Mouse (Mus musculus): ENCODE measurements at regions not wholly inside any gene's neighbourhood (a gene's known extent, or its start where the extent isn't known, plus 50 kb on each side); places are given as distances from the start of the nearest gene placed in this dataset.

GRCm38 (mm10) chr4:135069818-135070217, 50.6 kb upstream of the Runx3 start:
- Histone ChIP-seq H3K9me3 (ENCODE audit: control insufficient read depth, insufficient read depth, low read depth, low read length) (no peaks in the 10 kb centered on the region), H3K4me1 (ENCODE audit: control insufficient read depth in 2 of 2, insufficient read depth in 2 of 2, low read length in 2 of 2, poor library complexity in 1 of 2) (peaks cover 0 to 10% of the 10 kb centered on the region in 2 experiments; a peak in 1 of 4 replicates), H3K27ac (ENCODE audit: insufficient read depth, low read depth, low read length, poor library complexity, severe bottlenecking) (no peak overlapping the region), H3K9ac (ENCODE audit: insufficient read depth, low read depth, low read length, poor library complexity, severe bottlenecking) (peak overlapping the region; percentile 41), H3K36me3 (ENCODE audit: control insufficient read depth, insufficient read depth, low read length, poor library complexity, severe bottlenecking) (no peaks in the 10 kb centered on the region), H3K4me3 (ENCODE audit: insufficient read depth in 1 of 2, low read depth in 1 of 2, low read length in 2 of 2, poor library complexity in 1 of 2, severe bottlenecking in 1 of 2) (peak overlapping the region; percentile 40 to 51)
- in situ Hi-C loops (cut with MboI; ENCODE audit: low sequenced_read_pairs in 2 of 2, unreplicated experiment in 2 of 2): no loop called here
- no peak for TF ChIP-seq ZNF384 (IDR thresholded peaks at IDR 0.05; ENCODE audit: low read depth, low read length)
- TF ChIP-seq HCFC1 (IDR thresholded peaks at IDR 0.05; ENCODE audit: borderline replicate concordance, insufficient read depth, low read length): no peak
- no peak for TF ChIP-seq ZC3H11A (IDR thresholded peaks at IDR 0.05; ENCODE audit: borderline replicate concordance, low read depth, low read length)
- no peak for TF ChIP-seq CHD2 (IDR thresholded peaks at IDR 0.05; ENCODE audit: low read depth, low read length)
- TF ChIP-seq MAFK (IDR thresholded peaks at IDR 0.05; ENCODE audit: insufficient read depth, low read depth, low read length): no peak
- no peak for DNase-seq (ENCODE audit: low read depth, low spot score)

Data from ES-E14 (cell line).